Mouse (Mus musculus): ENCODE results near the gene Pfn3.

DNA sequence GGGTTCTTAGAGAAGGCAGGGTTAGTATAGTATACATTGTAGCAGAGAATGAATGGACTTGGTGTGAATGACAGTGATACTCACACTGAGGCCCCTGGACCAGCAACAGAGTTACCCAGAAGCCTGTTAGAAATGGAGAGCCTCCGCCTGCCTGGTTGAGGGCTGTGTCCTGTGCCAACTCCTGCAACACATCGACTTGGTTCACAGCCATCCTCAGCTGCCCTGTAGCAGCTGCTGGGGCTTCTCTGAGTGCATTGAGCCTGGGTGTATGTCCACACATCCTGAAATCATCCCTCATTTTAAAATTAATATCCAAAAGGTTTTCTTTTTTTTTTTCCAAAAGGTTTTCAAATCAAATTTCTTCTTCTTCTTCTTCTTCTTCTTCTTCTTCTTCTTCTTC is 39.2 kb downstream of the Pfn3 start:
- TF ChIP-seq POLR2A (IDR thresholded peaks at IDR 0.05; ENCODE audit: borderline replicate concordance, low read depth, low read length) (no peak), CTCF (IDR thresholded peaks at IDR 0.05; ENCODE audit: low read depth, low read length) (no peak)

All from bone marrow macrophage, adult 2 months (primary cell).